Mouse (Mus musculus): ENCODE results near the gene Gm49336. TPM values are rescaled to one million over a fixed set of nuclear protein-coding genes. Genes with fewer than 3 reads are reported as not detected.

The Gm49336 gene
- total RNA-seq, 2 experiments from 2014 or later, result 28.0 to 31.0 TPM

GRCm38 (mm10) chr14:60250879-60251278 is 428 bp downstream of the Gm49336 start:
- intact Hi-C loops (cut with DNase I), result no loop called here
- DNase-seq, result no peak

GRCm38 (mm10) chr14:60250366-60250765 is 941 bp downstream of the Gm49336 start:
- no peak for DNase-seq
- intact Hi-C loops (cut with DNase I), result no loop called here

- intact Hi-C loops (cut with DNase I), result no loop called here
- no peak for DNase-seq
Measured at GRCm38 (mm10) chr14:60238551-60238950, 12.8 kb downstream of the Gm49336 start.

- no peak for DNase-seq
- intact Hi-C loops (cut with DNase I), result no loop called here
Measured at GRCm38 (mm10) chr14:60219886-60220285, 31.4 kb downstream of the Gm49336 start.

- DNase-seq, result no peak
- intact Hi-C loops (cut with DNase I), result no loop called here
Measured at GRCm38 (mm10) chr14:60217616-60218015, 33.7 kb downstream of the Gm49336 start.

- intact Hi-C loops (cut with DNase I), result no loop called here
- DNase-seq, result no peak
Measured at GRCm38 (mm10) chr14:60216125-60216524, 35.2 kb downstream of the Gm49336 start.

- intact Hi-C loops (cut with DNase I), result no loop called here
- DNase-seq, result no peak
Measured at GRCm38 (mm10) chr14:60215000-60215399, 36.3 kb downstream of the Gm49336 start.

GRCm38 (mm10) chr14:60214040-60214439 is 37.3 kb downstream of the Gm49336 start:
- no peak for DNase-seq
- intact Hi-C loops (cut with DNase I), result no loop called here

GRCm38 (mm10) chr14:60209166-60209565 is 42.1 kb downstream of the Gm49336 start:
- DNase-seq, result no peak
- intact Hi-C loops (cut with DNase I), result no loop called here

- no peak for DNase-seq
- intact Hi-C loops (cut with DNase I), result no loop called here
Measured at GRCm38 (mm10) chr14:60204993-60205392, 46.3 kb downstream of the Gm49336 start.

- no peak for DNase-seq
- intact Hi-C loops (cut with DNase I), result no loop called here
Measured at GRCm38 (mm10) chr14:60196884-60197283, 54.4 kb downstream of the Gm49336 start, which contains the start of gene Atp8a2. Gene Atp8a2 (minus strand): TSS chr14:60197179.

GRCm38 (mm10) chr14:60195999-60196398 is 55.3 kb downstream of the Gm49336 start:
- intact Hi-C loops (cut with DNase I), result no loop called here
- no peak for DNase-seq

- intact Hi-C loops (cut with DNase I), result no loop called here
- DNase-seq, result no peak
Measured at GRCm38 (mm10) chr14:60194606-60195005, 56.7 kb downstream of the Gm49336 start.

GRCm38 (mm10) chr14:60189771-60190170 is 61.5 kb downstream of the Gm49336 start:
- intact Hi-C loops (cut with DNase I), result no loop called here
- DNase-seq, result no peak

GRCm38 (mm10) chr14:60188201-60188825 is 63.0 kb downstream of the Gm49336 start:
- no peak for DNase-seq
- intact Hi-C loops (cut with DNase I), result no loop called here

- DNase-seq, result no peak
- intact Hi-C loops (cut with DNase I), result no loop called here
Measured at GRCm38 (mm10) chr14:60181306-60181705, 70.0 kb downstream of the Gm49336 start.

GRCm38 (mm10) chr14:60178571-60178955 is 72.7 kb downstream of the Gm49336 start:
- intact Hi-C loops (cut with DNase I), result no loop called here
- no peak for DNase-seq

- intact Hi-C loops (cut with DNase I), result no loop called here
- DNase-seq, result no peak
Measured at GRCm38 (mm10) chr14:60177614-60178570, 73.4 kb downstream of the Gm49336 start.

GRCm38 (mm10) chr14:60176891-60177613 is 74.3 kb downstream of the Gm49336 start:
- DNase-seq, result peak; percentile 8 to 19
- intact Hi-C loops (cut with DNase I), result no loop called here

- DNase-seq, result no peak
- intact Hi-C loops (cut with DNase I), result no loop called here
Measured at GRCm38 (mm10) chr14:60176469-60176890, 74.8 kb downstream of the Gm49336 start.
